Mouse (Mus musculus) liver, embryonic 16.5 days (tissue): Measurements from ENCODE around the gene Stat5b. TPM values are rescaled to one million over a fixed set of nuclear protein-coding genes. Genes with fewer than 3 reads are reported as not detected.
A peak's percentile ranks its signal among the peaks of the same experiment; 100 is the strongest.

Experiments
- ATAC-seq: fragments of 200-750 bp; cut with Nextera tagmentation; 2 replicates; pipeline ENCODE4 v1.8.0; 2017; ENCODE audit warnings: low read depth, mild to moderate bottlenecking, moderate number of reproducible peaks, moderate library complexity
- H3K27ac ChIP-seq: fragments of 300-500 bp; sonication (generic); 2 replicates; pipeline ENCODE4 v1.5.1; 2014; ENCODE audit warnings: mild to moderate bottlenecking, low read length
- H3K27me3 ChIP-seq: fragments of 300-500 bp; sonication (generic); 2 replicates; pipeline ENCODE4 v1.6.1; 2014; ENCODE audit warnings: low read depth, low read length, mixed read lengths; ENCODE audit not compliant: control insufficient read depth, insufficient read depth
- H3K36me3 ChIP-seq: fragments of 300-500 bp; sonication (generic); 2 replicates; pipeline ENCODE4 v1.6.1; 2014; ENCODE audit warnings: mild to moderate bottlenecking; ENCODE audit not compliant: control insufficient read depth, insufficient read depth
- H3K4me1 ChIP-seq: fragments of 300-500 bp; sonication (generic); 2 replicates; pipeline ENCODE4 v1.6.1; 2014; ENCODE audit warnings: low read depth, low read length, mixed read lengths; ENCODE audit not compliant: control insufficient read depth
- H3K4me2 ChIP-seq: fragments of 300-500 bp; sonication (generic); 2 replicates; pipeline ENCODE4 v1.6.1; 2014; ENCODE audit warnings: low read depth, low read length, mixed read lengths
- H3K4me3 ChIP-seq: fragments of 300-500 bp; sonication (generic); 2 replicates; pipeline ENCODE4 v1.5.1; 2014; ENCODE audit warnings: low read depth, mild to moderate bottlenecking, low read length
- H3K9ac ChIP-seq: fragments of 300-500 bp; sonication (generic); 2 replicates; pipeline ENCODE4 v1.6.1; 2014; ENCODE audit warnings: low read depth, low read length
- H3K9me3 ChIP-seq: fragments of 300-500 bp; sonication (generic); replicated peaks from 2 replicates; pipeline ENCODE4 v1.6.1; 2016; ENCODE audit warnings: low read length; ENCODE audit not compliant: control insufficient read depth
- WGBS: fragments of 180-500 bp; shearing (Covaris S2); extraction: QIAGEN DNeasy Blood & Tissue Kit; methylation state at CpG from one replicate; pipeline ENCODE4 v1.1.7; 2014; ENCODE audit not compliant: insufficient replicate concordance; 5-methylcytosine and 5-hydroxymethylcytosine counted together
- polyA plus RNA-seq: library from polyadenylated mRNA; unstranded; fragments of >200 nt; fragmentation: Nextera tagmentation; extraction: Ambion mirVana; gene quantifications from 2 replicates; pipeline ENCODE4 v1.2.1, GENCODE M21; 2015

Gene Stat5b
- polyA plus RNA-seq, 1 experiment from 2014 or later = 22.6 TPM

DNA sequence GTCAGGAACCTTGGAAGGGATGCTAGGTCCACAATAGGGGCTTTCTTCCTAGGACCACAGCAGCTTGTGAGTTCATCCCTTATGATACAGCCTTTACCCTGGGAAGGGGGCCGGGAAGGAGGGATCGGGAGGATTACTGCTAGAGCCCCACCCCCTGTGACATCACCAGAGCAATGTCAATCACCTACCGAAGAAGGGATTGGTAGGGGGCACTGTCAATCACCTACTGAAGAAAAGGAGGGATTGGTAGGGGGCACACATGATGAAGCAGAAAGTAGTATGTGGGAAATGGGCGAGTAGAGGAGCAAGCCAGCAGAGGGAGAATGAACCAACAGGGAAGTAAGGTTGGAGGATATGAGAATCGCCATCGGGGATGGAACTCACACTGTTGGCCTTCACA is 94.0 kb downstream of the Stat5b start:
- H3K4me1 ChIP-seq = peaks cover 11% of the 10 kb centered on the region
- H3K27ac ChIP-seq = no peak overlapping the region
- H3K9ac ChIP-seq = no peak overlapping the region
- no peak overlapping the region for H3K4me2 ChIP-seq
- peaks cover 60% of the 10 kb centered on the region for H3K27me3 ChIP-seq
- no peaks in the 10 kb centered on the region for H3K36me3 ChIP-seq
- no peak overlapping the region for H3K4me3 ChIP-seq
- WGBS = 50% methylated on average over 6 of the region's 6 CpGs
- no peaks in the 10 kb centered on the region for H3K9me3 ChIP-seq
- no peak for ATAC-seq

DNA sequence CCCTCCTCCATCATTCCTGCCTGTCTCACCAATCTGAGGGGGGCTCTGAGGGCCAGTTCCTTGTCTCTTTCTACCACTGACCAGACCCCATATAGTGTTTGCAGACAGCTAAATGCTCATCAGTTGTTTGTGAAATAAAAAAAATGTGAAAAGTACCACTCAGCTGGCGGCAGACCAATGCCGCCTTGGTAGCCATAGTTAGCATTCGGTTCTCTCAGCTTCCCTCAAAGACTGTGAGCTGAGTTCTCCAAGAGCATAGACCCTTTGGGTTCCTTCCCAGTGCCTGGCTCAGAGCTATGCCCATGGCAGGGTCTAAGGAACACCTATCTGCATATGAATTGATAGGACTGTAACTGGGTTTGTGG is 95.8 kb downstream of the Stat5b start:
- 73% methylated on average over 3 of the region's 3 CpGs for WGBS
- Histone ChIP-seq H3K9me3 (no peaks in the 10 kb centered on the region), H3K27ac (no peak overlapping the region), H3K36me3 (no peaks in the 10 kb centered on the region), H3K4me2 (no peak overlapping the region), H3K4me3 (no peak overlapping the region), H3K9ac (no peak overlapping the region), H3K27me3 (peaks cover 54% of the 10 kb centered on the region), H3K4me1 (peaks cover 8% of the 10 kb centered on the region)
- ATAC-seq = no peak

DNA sequence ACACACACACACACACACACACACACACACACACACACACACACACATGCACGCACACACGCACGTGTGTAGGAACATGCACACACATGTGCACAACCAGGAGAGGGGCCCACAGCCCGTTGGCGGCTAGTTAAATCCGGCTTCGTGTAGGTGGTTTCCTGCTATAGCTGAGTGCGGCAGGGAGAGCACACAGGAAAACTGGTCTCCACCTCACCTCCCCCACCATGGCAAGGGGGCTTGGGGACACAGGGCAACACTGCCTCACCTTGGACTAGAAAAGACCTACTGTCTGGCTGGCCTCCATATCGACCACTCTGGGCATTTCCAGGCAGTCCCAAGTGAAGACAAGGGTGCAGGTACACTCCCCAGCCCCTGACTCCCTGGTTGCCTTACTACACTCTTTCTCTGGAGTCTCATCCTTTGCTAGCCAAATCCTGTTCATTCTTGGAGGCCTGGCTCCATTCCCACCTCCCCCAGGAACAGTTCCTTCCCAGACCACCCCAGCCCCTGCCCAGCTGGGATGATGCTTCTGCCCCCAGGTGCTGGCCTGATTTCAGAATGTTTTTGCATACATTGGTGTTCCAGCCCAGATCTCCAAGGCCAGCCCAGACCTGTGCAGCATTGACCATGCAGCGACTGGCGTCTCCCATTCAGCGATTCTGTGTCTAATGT is 96.4 kb downstream of the Stat5b start:
- no peak for ATAC-seq
- H3K27me3 ChIP-seq = peaks cover 54% of the 10 kb centered on the region
- no peak overlapping the region for H3K27ac ChIP-seq
- no peaks in the 10 kb centered on the region for H3K9me3 ChIP-seq
- H3K4me2 ChIP-seq = no peak overlapping the region
- H3K4me1 ChIP-seq = peaks cover 3% of the 10 kb centered on the region; the same call in 1 of the 2 replicates
- WGBS = 56% methylated on average over 12 of the region's 12 CpGs
- H3K36me3 ChIP-seq = no peaks in the 10 kb centered on the region
- no peak overlapping the region for H3K9ac ChIP-seq
- H3K4me3 ChIP-seq = no peak overlapping the region

DNA sequence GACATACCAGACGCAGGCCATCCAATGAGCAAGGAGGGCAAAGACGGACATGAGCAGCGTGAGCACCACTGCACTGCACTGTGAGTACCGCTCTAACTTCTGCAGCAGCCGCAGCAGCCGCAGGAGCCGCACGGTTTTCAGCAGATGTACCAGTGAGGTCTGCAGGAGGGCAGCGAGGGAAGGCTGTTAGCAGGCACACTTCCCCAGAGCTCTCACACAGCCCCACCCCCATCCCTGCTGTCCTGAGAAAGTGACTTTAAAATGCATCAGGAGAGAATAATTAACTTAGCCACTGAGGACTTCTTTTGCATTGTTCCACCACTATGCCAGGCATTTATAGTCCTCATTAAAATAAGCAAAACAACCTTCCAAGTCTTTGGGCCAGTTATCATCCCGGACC is 98.2 kb downstream of the Stat5b start:
- H3K4me2 ChIP-seq = no peak overlapping the region
- H3K27ac ChIP-seq = no peak overlapping the region
- no peak overlapping the region for H3K9ac ChIP-seq
- peaks cover 2% of the 10 kb centered on the region for H3K4me1 ChIP-seq
- WGBS = 39% methylated on average over 10 of the region's 10 CpGs
- no peaks in the 10 kb centered on the region for H3K9me3 ChIP-seq
- no peaks in the 10 kb centered on the region for H3K36me3 ChIP-seq
- ATAC-seq = no peak
- H3K27me3 ChIP-seq = peaks cover 41% of the 10 kb centered on the region
- H3K4me3 ChIP-seq = no peak overlapping the region

DNA sequence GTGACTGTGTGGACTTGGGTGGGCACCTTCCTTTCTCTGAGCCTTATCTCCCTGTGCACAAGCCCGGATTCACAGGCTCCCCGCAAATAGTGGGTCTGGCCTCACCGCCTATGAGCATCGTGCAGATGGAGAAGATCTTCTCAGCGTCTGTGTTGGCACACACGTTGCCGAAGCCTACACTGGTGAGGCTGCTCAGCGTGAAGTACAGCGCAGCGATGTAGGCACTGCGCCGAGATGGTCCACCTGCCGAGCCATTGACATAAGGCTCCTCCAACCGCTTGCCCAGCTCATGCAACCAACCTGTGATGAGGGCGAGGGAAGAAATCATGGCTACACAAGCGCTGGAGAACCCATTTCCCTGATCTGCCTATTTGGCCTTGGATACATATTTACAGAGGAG is 100.4 kb downstream of the Stat5b start:
- Histone ChIP-seq H3K36me3 (no peaks in the 10 kb centered on the region), H3K27me3 (peaks cover 33% of the 10 kb centered on the region), H3K9me3 (no peaks in the 10 kb centered on the region), H3K27ac (no peak overlapping the region), H3K4me3 (no peak overlapping the region), H3K4me2 (no peak overlapping the region), H3K9ac (no peak overlapping the region), H3K4me1 (peaks cover 8% of the 10 kb centered on the region)
- 73% methylated on average over 16 of the region's 16 CpGs for WGBS
- ATAC-seq = no peak

DNA sequence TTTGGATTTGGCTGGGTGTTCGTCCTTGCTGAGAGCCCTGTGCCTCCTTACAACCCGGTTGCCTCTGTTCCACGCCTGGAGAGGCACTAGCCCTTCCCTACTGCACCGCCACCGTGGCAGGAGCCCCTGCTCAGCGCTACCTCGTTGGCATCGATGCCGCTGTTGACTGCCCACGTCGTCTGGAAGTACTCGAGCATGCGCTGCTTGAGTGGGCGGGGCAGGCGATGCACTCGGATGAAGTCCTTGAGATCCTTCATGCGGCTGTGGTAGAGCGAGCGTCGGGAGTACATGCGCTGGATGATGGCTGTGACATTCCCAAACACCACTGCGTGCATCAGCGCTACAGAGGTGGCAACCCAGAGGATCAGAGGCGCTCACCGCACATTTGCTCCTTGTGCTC is 101.1 kb downstream of the Stat5b start:
- Histone ChIP-seq H3K4me1 (peaks cover 8% of the 10 kb centered on the region), H3K9me3 (no peaks in the 10 kb centered on the region), H3K27me3 (peaks cover 33% of the 10 kb centered on the region), H3K9ac (no peak overlapping the region), H3K4me3 (no peak overlapping the region), H3K4me2 (no peak overlapping the region), H3K27ac (no peak overlapping the region), H3K36me3 (no peaks in the 10 kb centered on the region)
- ATAC-seq = no peak
- WGBS = 40% methylated on average over 25 of the region's 25 CpGs

DNA sequence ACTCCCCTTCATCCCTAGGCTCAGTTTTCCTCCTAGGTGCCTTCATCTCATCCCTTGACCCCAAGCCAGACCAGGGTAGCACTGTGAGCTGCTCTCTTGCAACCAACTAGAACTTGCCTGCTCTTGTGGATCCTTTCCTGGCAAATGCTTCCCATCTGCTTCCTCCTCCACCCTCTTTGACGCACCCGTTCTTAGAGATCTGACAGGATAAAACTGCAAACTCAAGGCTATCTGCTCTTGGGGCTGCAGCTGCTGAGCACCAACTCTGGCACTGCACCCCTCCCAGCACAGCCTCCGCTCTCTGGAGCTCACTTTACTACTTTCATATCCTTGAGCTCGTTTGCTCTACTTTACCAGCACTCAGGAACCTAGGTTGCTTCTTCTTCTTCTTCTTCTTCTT is 101.9 kb downstream of the Stat5b start:
- no peak for ATAC-seq
- peaks cover 8% of the 10 kb centered on the region for H3K4me1 ChIP-seq
- H3K36me3 ChIP-seq = no peaks in the 10 kb centered on the region
- H3K9me3 ChIP-seq = no peaks in the 10 kb centered on the region
- H3K27ac ChIP-seq = no peak overlapping the region
- H3K9ac ChIP-seq = no peak overlapping the region
- WGBS = 21% methylated on average over 4 of the region's 4 CpGs
- no peak overlapping the region for H3K4me3 ChIP-seq
- no peak overlapping the region for H3K4me2 ChIP-seq
- H3K27me3 ChIP-seq = peaks cover 32% of the 10 kb centered on the region

DNA sequence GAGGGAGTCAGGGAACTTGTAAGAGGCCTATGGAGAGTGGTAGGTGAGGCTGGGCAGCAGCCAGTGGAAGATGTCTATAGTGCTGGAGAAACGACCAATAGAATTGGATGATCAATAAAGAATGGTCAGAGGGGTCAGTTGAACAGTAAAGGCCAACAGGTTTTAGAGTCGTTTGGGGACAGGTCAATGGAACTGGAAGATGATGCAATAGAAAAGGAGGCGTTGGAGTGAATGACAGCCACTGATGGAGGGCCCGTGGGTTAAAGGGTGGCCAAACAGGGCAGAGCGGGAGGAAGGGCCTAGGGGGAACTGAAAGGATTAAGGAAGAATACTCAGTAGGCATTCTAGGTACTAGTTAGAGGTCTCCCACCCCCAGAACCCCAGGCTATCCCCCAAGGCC is 103.4 kb downstream of the Stat5b start:
- no peak overlapping the region for H3K9ac ChIP-seq
- 45% methylated on average over 5 of the region's 5 CpGs for WGBS
- ATAC-seq = peak; percentile 81
- no peak overlapping the region for H3K4me2 ChIP-seq
- no peaks in the 10 kb centered on the region for H3K36me3 ChIP-seq
- H3K4me3 ChIP-seq = no peak overlapping the region
- H3K4me1 ChIP-seq = peaks cover 8% of the 10 kb centered on the region
- no peak overlapping the region for H3K27ac ChIP-seq
- H3K27me3 ChIP-seq = peaks cover 21% of the 10 kb centered on the region
- H3K9me3 ChIP-seq = no peaks in the 10 kb centered on the region

DNA sequence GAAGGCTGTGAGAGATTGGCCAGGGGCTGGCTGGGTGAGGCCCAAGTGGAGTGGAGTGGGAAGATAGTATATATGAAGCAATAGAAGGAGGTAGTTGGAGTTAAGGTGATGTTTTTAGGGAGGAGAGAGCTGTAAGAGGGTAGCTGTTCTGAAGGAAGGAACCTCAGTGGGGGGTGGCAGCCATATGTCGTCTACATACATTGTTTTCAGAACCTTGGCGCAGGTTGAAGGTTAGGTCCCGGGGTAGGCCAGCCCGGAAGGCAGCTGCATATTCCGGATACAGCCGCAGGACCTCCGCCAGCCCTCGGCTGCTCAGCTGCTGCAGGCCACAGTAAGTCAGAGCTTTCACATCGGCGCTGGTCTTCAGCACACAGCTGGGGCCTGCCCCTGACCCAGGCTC is 104.0 kb downstream of the Stat5b start:
- Histone ChIP-seq H3K36me3 (no peaks in the 10 kb centered on the region), H3K27ac (no peak overlapping the region), H3K4me3 (no peak overlapping the region), H3K9me3 (no peaks in the 10 kb centered on the region), H3K27me3 (peaks cover 18% of the 10 kb centered on the region), H3K9ac (no peak overlapping the region), H3K4me2 (no peak overlapping the region), H3K4me1 (peaks cover 8% of the 10 kb centered on the region)
- no peak for ATAC-seq
- 80% methylated on average over 10 of the region's 10 CpGs for WGBS
